Mouse (Mus musculus) bone marrow macrophage, adult 2 months (primary cell): ENCODE measurements around the gene Ecd.

Experiments
- CTCF ChIP-seq: IDR thresholded peaks from 2 replicates; pipeline ENCODE4 v1.5.1; 2012; ENCODE audit warnings: low read depth, mild to moderate bottlenecking, low read length, moderate library complexity
- POLR2A ChIP-seq: IDR thresholded peaks from 2 replicates; pipeline ENCODE4 v1.6.1; 2012; ENCODE audit warnings: mild to moderate bottlenecking, low read depth, low read length, borderline replicate concordance

DNA sequence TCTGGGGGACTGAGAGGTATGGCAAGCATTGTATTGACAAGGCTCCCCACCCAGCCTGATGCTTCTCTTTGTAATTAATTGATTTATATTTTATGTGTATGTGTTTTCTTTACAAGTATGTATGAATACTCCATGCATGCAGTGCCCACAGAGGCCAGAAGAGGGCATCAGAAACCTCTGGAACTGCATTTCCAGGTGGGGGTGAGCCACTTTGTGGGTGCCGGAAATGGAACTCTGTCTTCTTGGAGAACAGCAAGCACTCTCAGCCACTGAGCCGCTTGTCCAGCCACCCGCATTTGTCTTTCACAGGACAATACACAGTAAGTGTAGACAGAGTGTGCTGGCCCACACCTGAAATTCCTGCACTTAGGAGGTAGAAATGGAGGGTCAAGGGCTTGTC lies 28.5 kb downstream of the Ecd start:
- no peak for TF ChIP-seq POLR2A
- TF ChIP-seq CTCF = peak; percentile 54; the same call in 1 of the 2 replicates
